Mouse (Mus musculus) ES-E14 (cell line): ENCODE measurements around the gene Slc36a2.

Experiments used
- CHD2 ChIP-seq: IDR thresholded peaks from 2 replicates; pipeline ENCODE4 v1.6.1; 2014; ENCODE audit warnings: mild to moderate bottlenecking, low read depth, low read length, inconsistent platforms
- MAFK ChIP-seq: IDR thresholded peaks from 2 replicates; pipeline ENCODE4 v1.6.1; 2014; ENCODE audit warnings: mild to moderate bottlenecking, low read depth, low read length, inconsistent platforms; ENCODE audit not compliant: insufficient read depth

DNA sequence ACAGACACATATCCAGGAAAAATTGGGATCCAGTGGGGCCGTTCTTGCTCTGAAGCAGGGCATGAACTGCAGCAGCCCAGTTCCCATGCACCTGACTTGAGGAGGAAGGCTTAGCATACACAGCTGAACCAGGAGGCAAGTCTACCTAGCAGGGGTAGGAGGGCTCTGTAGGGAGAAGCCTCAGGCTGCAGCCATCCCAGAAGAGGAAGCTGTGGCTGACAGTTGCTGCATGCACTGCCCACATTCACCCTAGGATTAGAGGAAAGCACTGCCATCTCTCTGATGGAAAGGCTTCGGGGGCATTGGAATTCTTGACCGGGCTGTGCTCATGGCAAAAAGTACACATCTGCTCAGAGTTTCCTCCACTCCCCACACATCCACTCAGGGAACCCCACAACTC, 5.0 kb downstream of the Slc36a2 start:
- TF ChIP-seq MAFK (no peak), CHD2 (no peak)
